Mouse (Mus musculus): ENCODE measurements around the gene Scap.

DNA sequence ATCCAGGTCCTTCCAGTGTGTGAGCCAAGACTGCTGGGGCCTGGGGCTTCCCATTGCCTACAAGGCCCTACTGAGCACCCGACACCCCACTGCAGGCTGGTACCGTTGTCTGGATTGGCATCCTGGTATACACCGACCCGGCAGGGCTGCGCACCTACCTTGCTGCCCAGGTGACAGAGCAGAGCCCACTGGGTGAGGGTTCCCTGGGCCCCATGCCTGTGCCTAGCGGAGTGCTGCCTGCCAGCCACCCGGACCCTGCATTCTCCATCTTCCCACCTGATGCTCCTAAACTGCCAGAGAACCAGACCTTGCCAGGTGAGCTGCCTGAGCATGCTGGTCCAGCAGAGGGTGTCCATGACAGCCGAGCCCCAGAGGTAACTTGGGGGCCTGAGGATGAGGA is 46.3 kb downstream of the Scap start:
- TF ChIP-seq POLR2A (IDR thresholded peaks at IDR 0.05; ENCODE audit: borderline replicate concordance, insufficient read depth, low read length): no peak
- TF ChIP-seq CTCF (IDR thresholded peaks at IDR 0.05; ENCODE audit: borderline replicate concordance, insufficient read depth, low read depth, low read length): no peak
